Mouse (Mus musculus) stomach, embryonic 14.5 days (tissue): ENCODE data around the gene Asic2. TPM values are rescaled to one million over a fixed set of nuclear protein-coding genes. Genes with fewer than 3 reads are reported as not detected.

Source experiments
- ATAC-seq: fragments of 200-750 bp; cut with Nextera tagmentation; 2 replicates; pipeline ENCODE4 v1.8.0; 2017; ENCODE audit warnings: low read depth, moderate TSS enrichment; ENCODE audit not compliant: insufficient number of reproducible peaks, insufficient read depth, low FRiP score
- H3K27ac ChIP-seq: fragments of 300-500 bp; sonication (generic); 2 replicates; pipeline ENCODE4 v1.5.1; 2014; ENCODE audit warnings: mild to moderate bottlenecking, low read length, moderate library complexity, mixed read lengths
- H3K27me3 ChIP-seq: fragments of 300-500 bp; sonication (generic); 2 replicates; pipeline ENCODE4 v1.6.1; 2014; ENCODE audit warnings: low read length, control low read depth, mixed read lengths; ENCODE audit not compliant: control insufficient read depth, insufficient read depth
- H3K36me3 ChIP-seq: fragments of 300-500 bp; sonication (generic); 2 replicates; pipeline ENCODE4 v1.6.1; 2014; ENCODE audit warnings: mild to moderate bottlenecking, control low read depth, low read length, moderate library complexity, mixed read lengths; ENCODE audit not compliant: control insufficient read depth, insufficient read depth
- H3K4me1 ChIP-seq: fragments of 300-500 bp; sonication (generic); 2 replicates; pipeline ENCODE4 v1.6.1; 2014; ENCODE audit warnings: low read length, control low read depth, mixed read lengths; ENCODE audit not compliant: control insufficient read depth, insufficient read depth
- H3K4me2 ChIP-seq: fragments of 300-500 bp; sonication (generic); replicated peaks from 2 replicates; pipeline ENCODE4 v1.6.1; 2014; ENCODE audit warnings: low read depth, low read length, control low read depth
- H3K4me3 ChIP-seq: fragments of 300-500 bp; sonication (generic); 2 replicates; pipeline ENCODE4 v1.5.1; 2014; ENCODE audit warnings: low read depth, low read length, control low read depth
- H3K9ac ChIP-seq: fragments of 300-500 bp; sonication (generic); replicated peaks from 2 replicates; pipeline ENCODE4 v1.6.1; 2014; ENCODE audit warnings: low read depth, mild to moderate bottlenecking, control low read depth, low read length, moderate library complexity, mixed read lengths
- H3K9me3 ChIP-seq: fragments of 300-500 bp; sonication (generic); 2 replicates; pipeline ENCODE4 v1.6.1; 2016; ENCODE audit warnings: low read depth, low read length, control low read depth; ENCODE audit not compliant: control insufficient read depth
- WGBS: fragments of 180-500 bp; shearing (Covaris S2); extraction: QIAGEN DNeasy Blood & Tissue Kit; methylation state at CpG from one replicate; pipeline ENCODE4 v1.1.7; 2014; 5-methylcytosine and 5-hydroxymethylcytosine counted together
- polyA plus RNA-seq: library from polyadenylated mRNA; unstranded; fragments of >200 nt; fragmentation: Nextera tagmentation; extraction: Ambion mirVana; gene quantifications from 2 replicates; pipeline ENCODE4 v1.2.1, GENCODE M21; 2014

Gene Asic2
- polyA plus RNA-seq, 1 experiment from 2014 or later: 0.27 TPM

GRCm38 (mm10) chr11:80961326-80961725 lies 1006.9 kb downstream of the Asic2 start:
- no peak overlapping the region for H3K4me3 ChIP-seq
- H3K9me3 ChIP-seq: no peaks in the 10 kb centered on the region
- H3K4me1 ChIP-seq: no peaks in the 10 kb centered on the region
- H3K27ac ChIP-seq: no peak overlapping the region
- ATAC-seq: no peak
- no peaks in the 10 kb centered on the region for H3K27me3 ChIP-seq
- WGBS: 70% methylated on average over 1 of the region's 1 CpGs
- no peak overlapping the region for H3K4me2 ChIP-seq
- H3K36me3 ChIP-seq: no peaks in the 10 kb centered on the region
- no peak overlapping the region for H3K9ac ChIP-seq

GRCm38 (mm10) chr11:80958086-80958671 lies 1010.1 kb downstream of the Asic2 start:
- WGBS: 6% methylated on average over 16 of the region's 16 CpGs
- no peaks in the 10 kb centered on the region for H3K27me3 ChIP-seq
- no peak for ATAC-seq
- no peak overlapping the region for H3K27ac ChIP-seq
- no peak overlapping the region for H3K4me3 ChIP-seq
- H3K4me2 ChIP-seq: no peak overlapping the region
- no peaks in the 10 kb centered on the region for H3K36me3 ChIP-seq
- no peak overlapping the region for H3K9ac ChIP-seq
- H3K9me3 ChIP-seq: no peaks in the 10 kb centered on the region
- H3K4me1 ChIP-seq: no peaks in the 10 kb centered on the region

- no peaks in the 10 kb centered on the region for H3K4me1 ChIP-seq
Observed at GRCm38 (mm10) chr11:80955915-80956314, 1012.3 kb downstream of the Asic2 start.

GRCm38 (mm10) chr11:80954147-80954546 lies 1014.1 kb downstream of the Asic2 start:
- no peak overlapping the region for H3K27ac ChIP-seq
- no peak for ATAC-seq
- H3K9me3 ChIP-seq: no peaks in the 10 kb centered on the region
- no peak overlapping the region for H3K4me3 ChIP-seq
- H3K36me3 ChIP-seq: no peaks in the 10 kb centered on the region
- H3K4me2 ChIP-seq: no peak overlapping the region
- no peaks in the 10 kb centered on the region for H3K27me3 ChIP-seq
- H3K9ac ChIP-seq: no peak overlapping the region
- H3K4me1 ChIP-seq: no peaks in the 10 kb centered on the region
- 79% methylated on average over 8 of the region's 8 CpGs for WGBS

More at GRCm38 (mm10) chr11:80955915-80956314, 1012.3 kb downstream of the Asic2 start:
- Histone ChIP-seq H3K36me3 (no peaks in the 10 kb centered on the region), H3K9me3 (no peaks in the 10 kb centered on the region), H3K27ac (no peak overlapping the region), H3K4me2 (no peak overlapping the region), H3K27me3 (no peaks in the 10 kb centered on the region), H3K9ac (no peak overlapping the region), H3K4me3 (no peak overlapping the region)
- 76% methylated on average over 6 of the region's 6 CpGs for WGBS
- ATAC-seq: no peak

- Histone ChIP-seq H3K4me1 (no peaks in the 10 kb centered on the region), H3K27me3 (no peaks in the 10 kb centered on the region), H3K4me2 (no peak overlapping the region), H3K9ac (no peak overlapping the region), H3K9me3 (no peaks in the 10 kb centered on the region), H3K27ac (no peak overlapping the region), H3K4me3 (no peak overlapping the region), H3K36me3 (no peaks in the 10 kb centered on the region)
- no peak for ATAC-seq
- 74% methylated on average over 11 of the region's 11 CpGs for WGBS
Observed at GRCm38 (mm10) chr11:80949068-80949738, 1019.1 kb downstream of the Asic2 start.

GRCm38 (mm10) chr11:80948103-80948502 lies 1020.2 kb downstream of the Asic2 start:
- H3K9ac ChIP-seq: no peak overlapping the region
- ATAC-seq: no peak
- 10% methylated on average over 2 of the region's 2 CpGs for WGBS
- no peak overlapping the region for H3K4me3 ChIP-seq
- H3K9me3 ChIP-seq: no peaks in the 10 kb centered on the region
- H3K4me2 ChIP-seq: no peak overlapping the region
- H3K4me1 ChIP-seq: no peaks in the 10 kb centered on the region
- no peak overlapping the region for H3K27ac ChIP-seq
- H3K27me3 ChIP-seq: no peaks in the 10 kb centered on the region
- no peaks in the 10 kb centered on the region for H3K36me3 ChIP-seq

- no peak for ATAC-seq
- Histone ChIP-seq H3K9ac (no peak overlapping the region), H3K27ac (no peak overlapping the region), H3K4me3 (no peak overlapping the region), H3K9me3 (no peaks in the 10 kb centered on the region), H3K4me2 (no peak overlapping the region), H3K27me3 (no peaks in the 10 kb centered on the region), H3K36me3 (no peaks in the 10 kb centered on the region), H3K4me1 (no peaks in the 10 kb centered on the region)
- 69% methylated on average over 6 of the region's 6 CpGs for WGBS
Observed at GRCm38 (mm10) chr11:80946163-80946562, 1022.1 kb downstream of the Asic2 start.

- no peaks in the 10 kb centered on the region for H3K36me3 ChIP-seq
- no peaks in the 10 kb centered on the region for H3K4me1 ChIP-seq
- no peak overlapping the region for H3K27ac ChIP-seq
- H3K9me3 ChIP-seq: no peaks in the 10 kb centered on the region
- ATAC-seq: no peak
- H3K9ac ChIP-seq: no peak overlapping the region
- H3K4me2 ChIP-seq: no peak overlapping the region
- WGBS: 62% methylated on average over 19 of the region's 19 CpGs
- H3K27me3 ChIP-seq: no peaks in the 10 kb centered on the region
- H3K4me3 ChIP-seq: no peak overlapping the region
Observed at GRCm38 (mm10) chr11:80923286-80923951, 1044.8 kb downstream of the Asic2 start.
